Mouse (Mus musculus) hindbrain, embryonic 15.5 days (tissue): ENCODE measurements at regions not wholly inside any gene's neighbourhood (a gene's known extent, or its start where the extent isn't known, plus 50 kb on each side); places are given as distances from the start of the nearest gene placed in this dataset.

Experiments used
- ATAC-seq: fragments of 200-750 bp; cut with Nextera tagmentation; 2 replicates; pipeline ENCODE4 v1.8.0; 2017; ENCODE audit warnings: low read depth, moderate number of reproducible peaks, moderate TSS enrichment; ENCODE audit not compliant: low FRiP score
- H3K27ac ChIP-seq: fragments of 300-500 bp; sonication (generic); replicated peaks from 2 replicates; pipeline ENCODE4 v1.5.1; 2015; ENCODE audit warnings: mild to moderate bottlenecking, inconsistent platforms
- H3K27me3 ChIP-seq: fragments of 300-500 bp; sonication (generic); 2 replicates; pipeline ENCODE4 v1.6.1; 2015; ENCODE audit warnings: control low read depth, inconsistent platforms
- H3K36me3 ChIP-seq: fragments of 300-500 bp; sonication (generic); 2 replicates; pipeline ENCODE4 v1.6.1; 2015; ENCODE audit warnings: control low read depth, inconsistent platforms
- H3K4me1 ChIP-seq: fragments of 300-500 bp; sonication (generic); replicated peaks from 2 replicates; pipeline ENCODE4 v1.6.1; 2015; ENCODE audit warnings: control low read depth, inconsistent platforms
- H3K4me2 ChIP-seq: fragments of 300-500 bp; sonication (generic); 2 replicates; pipeline ENCODE4 v1.6.1; 2015; ENCODE audit warnings: moderate library complexity, mild to moderate bottlenecking, inconsistent platforms
- H3K4me3 ChIP-seq: fragments of 300-500 bp; sonication (generic); 2 replicates; pipeline ENCODE4 v1.5.1; 2015; ENCODE audit warnings: mild to moderate bottlenecking, inconsistent platforms
- H3K9ac ChIP-seq: fragments of 300-500 bp; sonication (generic); 2 replicates; pipeline ENCODE4 v1.6.1; 2015; ENCODE audit warnings: inconsistent platforms
- H3K9me3 ChIP-seq: fragments of 300-500 bp; sonication (generic); 2 replicates; pipeline ENCODE4 v1.6.1; 2016; ENCODE audit warnings: control low read depth, inconsistent platforms
- WGBS: fragments of 180-500 bp; shearing (Covaris S2); methylation state at CpG from one replicate; pipeline ENCODE4 v1.1.7; 2015; 5-methylcytosine and 5-hydroxymethylcytosine counted together

- H3K36me3 ChIP-seq: no peaks in the 10 kb centered on the region
- no peaks in the 10 kb centered on the region for H3K27me3 ChIP-seq
- H3K9me3 ChIP-seq: no peaks in the 10 kb centered on the region
- peak; percentile 36; the same call in 1 of the 2 replicates for ATAC-seq
- peaks cover 16% of the 10 kb centered on the region for H3K4me1 ChIP-seq
- no peak overlapping the region for H3K9ac ChIP-seq
- no peak overlapping the region for H3K4me3 ChIP-seq
- WGBS: 41% methylated on average over 9 of the region's 9 CpGs
- peak overlapping the region; percentile 26; the same call in 1 of the 2 replicates for H3K27ac ChIP-seq
- no peak overlapping the region for H3K4me2 ChIP-seq
Observed at GRCm38 (mm10) chr7:67462591-67462990, 89.9 kb upstream of the Mef2a start.

GRCm38 (mm10) chr7:67461333-67462255 is 88.9 kb upstream of the Mef2a start:
- Histone ChIP-seq H3K4me1 (peaks cover 16% of the 10 kb centered on the region), H3K4me2 (no peak overlapping the region), H3K9ac (no peak overlapping the region), H3K27ac (no peak overlapping the region), H3K9me3 (no peaks in the 10 kb centered on the region), H3K27me3 (no peaks in the 10 kb centered on the region), H3K36me3 (no peaks in the 10 kb centered on the region), H3K4me3 (no peak overlapping the region)
- ATAC-seq: 0 out of 2 replicates have a peak, but pooled peaks have one; percentile 27
- 87% methylated on average over 11 of the region's 11 CpGs for WGBS

- peaks cover 16% of the 10 kb centered on the region for H3K4me1 ChIP-seq
- WGBS: 74% methylated on average over 10 of the region's 10 CpGs
- H3K36me3 ChIP-seq: no peaks in the 10 kb centered on the region
- H3K9ac ChIP-seq: no peak overlapping the region
- no peak overlapping the region for H3K4me2 ChIP-seq
- no peaks in the 10 kb centered on the region for H3K27me3 ChIP-seq
- H3K4me3 ChIP-seq: no peak overlapping the region
- H3K9me3 ChIP-seq: no peaks in the 10 kb centered on the region
- 0 out of 2 replicates have a peak, but pooled peaks have one; percentile 32 for ATAC-seq
- H3K27ac ChIP-seq: no peak overlapping the region
Observed at GRCm38 (mm10) chr7:67459810-67460209, 87.2 kb upstream of the Mef2a start.

- no peak overlapping the region for H3K27ac ChIP-seq
- H3K4me3 ChIP-seq: no peak overlapping the region
- H3K36me3 ChIP-seq: no peaks in the 10 kb centered on the region
- peaks cover 16% of the 10 kb centered on the region for H3K4me1 ChIP-seq
- ATAC-seq: no peak
- H3K9ac ChIP-seq: no peak overlapping the region
- no peaks in the 10 kb centered on the region for H3K9me3 ChIP-seq
- WGBS: 97% methylated on average over 9 of the region's 9 CpGs
- H3K27me3 ChIP-seq: no peaks in the 10 kb centered on the region
- H3K4me2 ChIP-seq: no peak overlapping the region
Observed at GRCm38 (mm10) chr7:67459209-67459608, 86.6 kb upstream of the Mef2a start.

- Histone ChIP-seq H3K36me3 (no peaks in the 10 kb centered on the region), H3K4me3 (no peak overlapping the region), H3K27me3 (no peaks in the 10 kb centered on the region), H3K4me2 (no peak overlapping the region), H3K9ac (no peak overlapping the region), H3K27ac (no peak overlapping the region), H3K9me3 (no peaks in the 10 kb centered on the region), H3K4me1 (peaks cover 16% of the 10 kb centered on the region)
- 91% methylated on average over 4 of the region's 4 CpGs for WGBS
- ATAC-seq: no peak
Observed at GRCm38 (mm10) chr7:67458640-67459039, 86.0 kb upstream of the Mef2a start.

- Histone ChIP-seq H3K9me3 (no peaks in the 10 kb centered on the region), H3K36me3 (no peaks in the 10 kb centered on the region), H3K27ac (no peak overlapping the region), H3K9ac (no peak overlapping the region), H3K4me2 (no peak overlapping the region), H3K27me3 (no peaks in the 10 kb centered on the region), H3K4me1 (peaks cover 13% of the 10 kb centered on the region), H3K4me3 (no peak overlapping the region)
- 92% methylated on average over 1 of the region's 1 CpGs for WGBS
- ATAC-seq: no peak
Observed at GRCm38 (mm10) chr7:67457898-67458297, 85.2 kb upstream of the Mef2a start.

- Histone ChIP-seq H3K27ac (no peak overlapping the region), H3K4me3 (no peak overlapping the region), H3K36me3 (no peaks in the 10 kb centered on the region), H3K9ac (no peak overlapping the region), H3K27me3 (no peaks in the 10 kb centered on the region), H3K4me2 (no peak overlapping the region), H3K4me1 (no peaks in the 10 kb centered on the region), H3K9me3 (no peaks in the 10 kb centered on the region)
- ATAC-seq: no peak
- WGBS: 94% methylated on average over 4 of the region's 4 CpGs
Observed at GRCm38 (mm10) chr7:67456015-67456414, 83.4 kb upstream of the Mef2a start.

GRCm38 (mm10) chr7:67454458-67454857 is 81.8 kb upstream of the Mef2a start:
- no peaks in the 10 kb centered on the region for H3K9me3 ChIP-seq
- no peaks in the 10 kb centered on the region for H3K36me3 ChIP-seq
- H3K9ac ChIP-seq: no peak overlapping the region
- no peak for ATAC-seq
- no peak overlapping the region for H3K4me3 ChIP-seq
- H3K4me2 ChIP-seq: no peak overlapping the region
- H3K4me1 ChIP-seq: no peaks in the 10 kb centered on the region
- H3K27ac ChIP-seq: no peak overlapping the region
- 75% methylated on average over 4 of the region's 4 CpGs for WGBS
- no peaks in the 10 kb centered on the region for H3K27me3 ChIP-seq

- ATAC-seq: no peak
- H3K36me3 ChIP-seq: no peaks in the 10 kb centered on the region
- H3K4me1 ChIP-seq: peaks cover 5% of the 10 kb centered on the region
- no peak overlapping the region for H3K9ac ChIP-seq
- no peaks in the 10 kb centered on the region for H3K27me3 ChIP-seq
- no peak overlapping the region for H3K27ac ChIP-seq
- no peaks in the 10 kb centered on the region for H3K9me3 ChIP-seq
- H3K4me2 ChIP-seq: no peak overlapping the region
- WGBS: 90% methylated on average over 6 of the region's 6 CpGs
- H3K4me3 ChIP-seq: no peak overlapping the region
Observed at GRCm38 (mm10) chr7:67451157-67451793, 78.6 kb upstream of the Mef2a start.

GRCm38 (mm10) chr7:67446606-67447005 is 73.9 kb upstream of the Mef2a start:
- Histone ChIP-seq H3K9ac (no peak overlapping the region), H3K4me3 (no peak overlapping the region), H3K36me3 (no peaks in the 10 kb centered on the region), H3K9me3 (no peaks in the 10 kb centered on the region), H3K4me1 (peaks cover 43% of the 10 kb centered on the region), H3K4me2 (no peak overlapping the region), H3K27ac (peak overlapping the region; percentile 66; the same call in 1 of the 2 replicates), H3K27me3 (no peaks in the 10 kb centered on the region)
- no peak for ATAC-seq
- WGBS: 54% methylated on average over 9 of the region's 9 CpGs

GRCm38 (mm10) chr7:67445203-67446041 is 72.8 kb upstream of the Mef2a start:
- Histone ChIP-seq H3K9me3 (no peaks in the 10 kb centered on the region), H3K36me3 (no peaks in the 10 kb centered on the region), H3K4me3 (no peak overlapping the region), H3K4me2 (no peak overlapping the region), H3K27me3 (no peaks in the 10 kb centered on the region), H3K4me1 (peaks cover 43% of the 10 kb centered on the region), H3K9ac (no peak overlapping the region), H3K27ac (peak overlapping the region; percentile 66)
- WGBS: 14% methylated on average over 12 of the region's 12 CpGs
- peak; percentile 16; the same call in 1 of the 2 replicates for ATAC-seq
